Mouse (Mus musculus) bone marrow, adult 2 months (tissue): Measurements from ENCODE around the gene Chchd6.

Experiments used
- CTCF ChIP-seq: fragments of 200-500 bp; IDR thresholded peaks from 2 replicates; pipeline ENCODE4 v1.5.1; 2011; ENCODE audit warnings: low read length, control low read depth; ENCODE audit not compliant: control insufficient read depth, insufficient read depth
- POLR2A ChIP-seq: fragments of 200-500 bp; IDR thresholded peaks from 2 replicates; pipeline ENCODE4 v1.6.1; 2011; ENCODE audit warnings: low read depth, mild to moderate bottlenecking, control low read depth, low read length, borderline replicate concordance; ENCODE audit not compliant: control insufficient read depth

DNA sequence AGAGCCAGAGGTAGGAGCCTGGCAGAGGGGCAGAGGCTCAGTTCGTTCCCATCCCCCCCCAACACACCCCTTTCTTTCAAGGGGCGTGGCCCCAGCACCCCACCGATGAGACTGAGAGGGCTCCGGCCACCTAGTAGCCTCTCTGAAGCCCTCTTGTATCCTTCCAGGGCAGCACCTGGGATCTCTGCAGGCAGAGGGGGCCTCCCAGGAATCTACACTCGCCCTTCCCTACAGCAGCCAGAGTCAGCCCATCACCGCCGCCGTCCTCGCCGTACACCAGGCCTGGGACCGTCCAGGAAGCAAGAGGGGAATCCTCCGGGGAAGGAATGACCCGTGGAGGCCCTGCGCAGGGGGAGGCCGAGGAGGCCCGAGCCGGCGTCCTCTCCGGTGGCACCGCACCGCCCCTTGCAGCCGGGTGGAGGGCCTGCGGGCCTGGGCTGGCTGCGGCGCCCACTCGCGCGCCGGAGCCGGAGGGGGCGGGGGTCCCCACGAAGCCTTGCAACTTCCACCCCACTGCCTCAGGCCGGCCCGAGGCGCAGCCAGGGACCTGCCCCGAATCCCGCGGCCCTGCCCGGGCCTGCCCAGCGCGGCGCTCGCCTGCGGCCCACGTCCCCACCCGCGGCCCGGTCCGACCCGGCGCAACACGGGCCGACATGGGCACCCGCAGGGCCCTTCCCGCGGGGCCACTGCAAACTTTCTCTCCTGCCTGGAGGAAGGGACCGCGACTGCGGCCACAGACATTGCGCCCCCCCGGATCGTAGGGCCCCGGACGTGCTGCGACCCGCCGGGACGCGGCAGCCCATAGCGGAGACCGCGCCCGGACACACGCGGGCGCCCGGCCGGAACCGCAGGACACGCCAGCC is 233.8 kb downstream of the Chchd6 start:
- TF ChIP-seq POLR2A (no peak), CTCF (no peak)
